23 mouse cellular contexts compared by ENCODE assay signal in genomic region chr9:57307456-57307855, GRCm38 (mm10). TPM values are rescaled to one million over a fixed set of nuclear protein-coding genes. Genes with fewer than 3 reads are reported as not detected.
A peak's percentile ranks its signal among the peaks of the same experiment; 100 is the strongest.
DNase-seq lines count a peak whose midpoint lies in the region; ATAC-seq and TF ChIP-seq lines count a peak whose summit lies in the region.
"Had no signal": no experiment of that assay in that cellular context is flagged by ENCODE, and none has a peak within 500 bp of the region (broad histone marks: within the 10 kb centered on the region; RNA-seq: fewer than 3 reads in every experiment).

No protein-coding gene starts in this region.

- no peak overlapping the region for H3K4me3 ChIP-seq in testis, adult 2 months (ENCODE audit: control insufficient read depth, low read depth, low read length)
- H3K4me3 ChIP-seq in liver, embryonic 14.5 days (ENCODE audit: insufficient read depth in 1 of 2, low read depth in 2 of 2, low read length in 2 of 2): no peak overlapping the region
- H3K4me3 ChIP-seq in lung, postnatal 0 days (ENCODE audit: low read depth, low read length): no peak overlapping the region
- H3K4me3 ChIP-seq in lung, adult 2 months (replicated peaks; ENCODE audit: extremely low read depth, low read depth, low read length): no peak overlapping the region
- H3K4me3 ChIP-seq: embryonic facial prominence, embryonic 10.5 days; forebrain, embryonic 10.5 days; heart, embryonic 10.5 days; hindbrain, embryonic 12.5 days had no signal

- DNase-seq in testis, postnatal 14 days (ENCODE audit: low spot score): no peak
- DNase-seq in MEL-GATA-1-ER (ENCODE audit: extremely low read depth, low read depth): peak; percentile 33
- peak in 1 of 3 experiments; percentile 40 for DNase-seq in liver, embryonic 14.5 days (ENCODE audit: low read depth in 3 of 3, low spot score in 3 of 3)
- DNase-seq in cerebellum, adult 8-10 months: no peak
- no peak for DNase-seq in lung, postnatal 0 days (ENCODE audit: low spot score)
- DNase-seq in lung, adult 2 months: no peak
- DNase-seq: adrenal gland, postnatal 10 days; B cell, adult 2 months; cerebellum, adult 11-12 months; cerebellum, adult 9-11 months; gastrocnemius, postnatal 36 days; heart, adult 11 months; heart, postnatal 10 days; heart, postnatal 4 days had no signal

- no peaks in the 10 kb centered on the region for H3K36me3 ChIP-seq in testis, adult 2 months (ENCODE audit: control insufficient read depth, insufficient read depth, low read length)
- H3K36me3 ChIP-seq in liver, embryonic 14.5 days (replicated peaks; ENCODE audit: control insufficient read depth, insufficient read depth, low read depth): no peaks in the 10 kb centered on the region
- H3K36me3 ChIP-seq in lung, postnatal 0 days (ENCODE audit: insufficient read depth, low read length): no peaks in the 10 kb centered on the region
- H3K36me3 ChIP-seq: embryonic facial prominence, embryonic 10.5 days; forebrain, embryonic 10.5 days; heart, embryonic 10.5 days; hindbrain, embryonic 12.5 days had no signal

- no peaks in the 10 kb centered on the region for H3K9me3 ChIP-seq in liver, embryonic 14.5 days (ENCODE audit: control insufficient read depth, low read length)
- no peaks in the 10 kb centered on the region for H3K9me3 ChIP-seq in lung, postnatal 0 days (ENCODE audit: low read length)
- H3K9me3 ChIP-seq: embryonic facial prominence, embryonic 10.5 days; forebrain, embryonic 10.5 days; hindbrain, embryonic 12.5 days had no signal

- 16% methylated on average over 4 of the region's 4 CpGs for WGBS in liver, embryonic 14.5 days (ENCODE audit: insufficient replicate concordance)
- WGBS in lung, postnatal 0 days: 79% methylated on average over 4 of the region's 4 CpGs
- WGBS in lung, adult 2 months: 78% methylated on average over 4 of the region's 4 CpGs

- no peak for TF ChIP-seq CTCF in testis, adult 2 months (IDR thresholded peaks at IDR 0.05; ENCODE audit: control insufficient read depth, insufficient read depth, insufficient replicate concordance, low read depth, low read length)
- no peak for TF ChIP-seq CTCF in liver, embryonic 14.5 days (IDR thresholded peaks at IDR 0.05; ENCODE audit: low read depth)
- TF ChIP-seq CTCF in lung, postnatal 0 days (IDR thresholded peaks at IDR 0.05): no peak
- no peak for TF ChIP-seq CTCF in lung, adult 2 months (IDR thresholded peaks at IDR 0.05; ENCODE audit: insufficient read depth, low read length)

- no peak for TF ChIP-seq POLR2A in testis, adult 2 months (IDR thresholded peaks at IDR 0.05; ENCODE audit: control insufficient read depth, low read depth, low read length)
- no peak for TF ChIP-seq POLR2A in lung, adult 2 months (IDR thresholded peaks at IDR 0.05; ENCODE audit: borderline replicate concordance, extremely low read depth, low read depth, low read length)

- H3K4me1 ChIP-seq in testis, adult 2 months (ENCODE audit: control insufficient read depth, insufficient read depth, low read length): no peaks in the 10 kb centered on the region
- H3K4me1 ChIP-seq in liver, embryonic 14.5 days (replicated peaks; ENCODE audit: control insufficient read depth in 2 of 2, insufficient read depth in 2 of 2, low read length in 1 of 2): peaks cover 23 to 32% of the 10 kb centered on the region in 2 experiments
- H3K4me1 ChIP-seq in lung, postnatal 0 days (ENCODE audit: insufficient read depth, low read depth, low read length): no peaks in the 10 kb centered on the region
- no peaks in the 10 kb centered on the region for H3K4me1 ChIP-seq in lung, adult 2 months (ENCODE audit: control insufficient read depth, insufficient read depth, low read length)
- H3K4me1 ChIP-seq: embryonic facial prominence, embryonic 10.5 days; forebrain, embryonic 10.5 days; heart, embryonic 10.5 days; hindbrain, embryonic 12.5 days had no signal

- H3K4me2 ChIP-seq in liver, embryonic 14.5 days (ENCODE audit: low read depth): no peak overlapping the region
- no peak overlapping the region for H3K4me2 ChIP-seq in lung, postnatal 0 days (replicated peaks; ENCODE audit: low read depth, low read length)
- H3K4me2 ChIP-seq: hindbrain, embryonic 12.5 days had no signal

- TF ChIP-seq EP300 in liver, embryonic 14.5 days (IDR thresholded peaks at IDR 0.05; ENCODE audit: low read depth): peak; percentile 19; the same call in 1 of the 2 replicates
- no peak for TF ChIP-seq EP300 in lung, postnatal 0 days (IDR thresholded peaks at IDR 0.05)

- peak overlapping the region; percentile 49; the same call in 1 of the 2 replicates for H3K27ac ChIP-seq in testis, adult 2 months (ENCODE audit: control insufficient read depth, insufficient read depth, low read depth, low read length)
- no peak overlapping the region for H3K27ac ChIP-seq in liver, embryonic 14.5 days
- H3K27ac ChIP-seq in lung, postnatal 0 days (ENCODE audit: low read length): no peak overlapping the region
- H3K27ac ChIP-seq: embryonic facial prominence, embryonic 10.5 days; forebrain, embryonic 10.5 days; heart, embryonic 10.5 days; hindbrain, embryonic 12.5 days had no signal

- no peaks in the 10 kb centered on the region for H3K27me3 ChIP-seq in testis, adult 2 months (ENCODE audit: control insufficient read depth, insufficient read depth, low read length)
- no peaks in the 10 kb centered on the region for H3K27me3 ChIP-seq in liver, embryonic 14.5 days (ENCODE audit: control insufficient read depth, insufficient read depth, low read length)
- H3K27me3 ChIP-seq in lung, postnatal 0 days (replicated peaks; ENCODE audit: insufficient read depth, low read length): no peaks in the 10 kb centered on the region
- H3K27me3 ChIP-seq: hindbrain, embryonic 12.5 days had no signal

- H3K9ac ChIP-seq in liver, embryonic 14.5 days (replicated peaks): no peak overlapping the region; the same call in 1 of the 2 replicates
- H3K9ac ChIP-seq in lung, postnatal 0 days (replicated peaks; ENCODE audit: low read depth): no peak overlapping the region
- H3K9ac ChIP-seq: hindbrain, embryonic 12.5 days had no signal

- ATAC-seq in liver, embryonic 14.5 days (ENCODE audit: insufficient read depth): peak; percentile 29; the same call in 1 of the 2 replicates
- ATAC-seq in lung, postnatal 0 days: no peak
- ATAC-seq: CD4-positive, CD25-positive, alpha-beta regulatory T cell, adult 4 months; forebrain, embryonic 14.5 days; hindbrain, embryonic 16.5 days; inflammation-experienced regulatory T-cells, adult 6 months had no signal

RNA-seq across cellular contexts. Expression of gene 1700017B05Rik, which starts 45.0 kb away (rescaled TPM):
- 87.2 and 99.0 TPM in 2 replicates for polyA plus RNA-seq in testis, adult 2 months (2012; rRNA removed)
- 8.1 and 10.3 TPM in 2 replicates for polyA plus RNA-seq in liver, embryonic 14.5 days (2012; rRNA removed)
- polyA plus RNA-seq in liver, embryonic 14.5 days (2014; fragmentation: Nextera tagmentation; extraction: Ambion mirVana): 12.6 and 13.3 TPM in 2 replicates
- 15.6 TPM in 2 replicates for polyA plus RNA-seq in lung, postnatal 0 days (2015; fragmentation: Nextera tagmentation; extraction: Ambion mirVana)
- 12.1 and 12.5 TPM in 2 replicates for polyA plus RNA-seq in lung, adult 2 months (2012; rRNA removed)
